Mouse (Mus musculus) adrenal gland, postnatal 36 days (tissue): ENCODE data around the gene Ipcef1. TPM values are rescaled to one million over a fixed set of nuclear protein-coding genes. Genes with fewer than 3 reads are reported as not detected.
"Not testable (repeated sequence)": the region's sequence is repeated elsewhere in the genome, so short reads cannot be mapped to it uniquely, and the experiment has no call there.

Source experiments
- DNase-seq, 2 experiments: peaks; one replicate each; pipeline ENCODE4 v3.0.0; 2021; ENCODE audit warnings: mixed read lengths in 1 of 2
- total RNA-seq, 2 experiments: library from RNA; stranded (reverse); gene quantifications; 2 replicates each; pipeline ENCODE4 v1.2.3; 2021

Gene Ipcef1
- total RNA-seq, 2 experiments from 2014 or later = 0.43 to 0.46 TPM

GRCm38 (mm10) chr10:7035547-7035946, 16.7 kb downstream of the Ipcef1 start:
- no peak for DNase-seq

- DNase-seq = no peak
Observed at GRCm38 (mm10) chr10:7033459-7033858, 18.8 kb downstream of the Ipcef1 start.

GRCm38 (mm10) chr10:7025028-7025427, 27.2 kb downstream of the Ipcef1 start:
- DNase-seq = no peak

GRCm38 (mm10) chr10:7020551-7020950, 31.7 kb downstream of the Ipcef1 start:
- DNase-seq = no peak

GRCm38 (mm10) chr10:7019781-7020386, 32.4 kb downstream of the Ipcef1 start:
- peak; percentile 3 to 14 for DNase-seq

GRCm38 (mm10) chr10:7015199-7015598, 37.1 kb downstream of the Ipcef1 start:
- no peak for DNase-seq

GRCm38 (mm10) chr10:7010543-7010942, 41.7 kb downstream of the Ipcef1 start:
- no peak for DNase-seq

- DNase-seq = no peak
Observed at GRCm38 (mm10) chr10:7004980-7005538, 47.2 kb downstream of the Ipcef1 start.

GRCm38 (mm10) chr10:7003898-7004297, 48.4 kb downstream of the Ipcef1 start:
- DNase-seq = not testable (repeated sequence)

- no peak for DNase-seq
Observed at GRCm38 (mm10) chr10:6999355-6999754, 52.9 kb downstream of the Ipcef1 start.

- DNase-seq = no peak
Observed at GRCm38 (mm10) chr10:6998576-6999250, 53.6 kb downstream of the Ipcef1 start.

- DNase-seq = no peak
Observed at GRCm38 (mm10) chr10:6996895-6997294, 55.4 kb downstream of the Ipcef1 start.

- no peak for DNase-seq
Observed at GRCm38 (mm10) chr10:6988555-6988954, 63.7 kb downstream of the Ipcef1 start.

GRCm38 (mm10) chr10:6987399-6988098, 64.7 kb downstream of the Ipcef1 start:
- DNase-seq = no peak

GRCm38 (mm10) chr10:6986246-6986645, 66.0 kb downstream of the Ipcef1 start:
- no peak for DNase-seq

- no peak for DNase-seq
Observed at GRCm38 (mm10) chr10:6983431-6983830, 68.8 kb downstream of the Ipcef1 start.

- no peak for DNase-seq
Observed at GRCm38 (mm10) chr10:6982751-6983151, 69.5 kb downstream of the Ipcef1 start.

- DNase-seq = no peak
Observed at GRCm38 (mm10) chr10:6980236-6980635, 72.0 kb downstream of the Ipcef1 start.

GRCm38 (mm10) chr10:6979789-6980188, 72.5 kb downstream of the Ipcef1 start:
- no peak for DNase-seq

- DNase-seq = no peak
Observed at GRCm38 (mm10) chr10:6979216-6979615, 73.1 kb downstream of the Ipcef1 start.

- DNase-seq = no peak
Observed at GRCm38 (mm10) chr10:6978733-6979132, 73.5 kb downstream of the Ipcef1 start.

- no peak for DNase-seq
Observed at GRCm38 (mm10) chr10:6977843-6978242, 74.4 kb downstream of the Ipcef1 start.

GRCm38 (mm10) chr10:6968334-6968733, 83.9 kb downstream of the Ipcef1 start:
- DNase-seq = no peak
